Mouse (Mus musculus): ENCODE data around the gene Prtg. TPM values are rescaled to one million over a fixed set of nuclear protein-coding genes. Genes with fewer than 3 reads are reported as not detected.

Prtg gene
- polyA plus RNA-seq, 1 experiment = not detected

GRCm38 (mm10) chr9:72961346-72961745 is 154.7 kb downstream of the Prtg start:
- no peak overlapping the region for H3K27ac ChIP-seq (ENCODE audit: insufficient read depth, low read depth, low read length)
- no peak overlapping the region for H3K4me3 ChIP-seq (ENCODE audit: insufficient read depth, low read depth, low read length)
- no peaks in the 10 kb centered on the region for H3K4me1 ChIP-seq (ENCODE audit: control insufficient read depth, insufficient read depth, low read length)
- 83% methylated on average over 8 of the region's 8 CpGs for WGBS
- no peak for TF ChIP-seq POLR2A (IDR thresholded peaks at IDR 0.05; ENCODE audit: insufficient read depth, low read depth, low read length)
- TF ChIP-seq CTCF (IDR thresholded peaks at IDR 0.05; ENCODE audit: insufficient read depth, low read depth, low read length) = no peak

DNA sequence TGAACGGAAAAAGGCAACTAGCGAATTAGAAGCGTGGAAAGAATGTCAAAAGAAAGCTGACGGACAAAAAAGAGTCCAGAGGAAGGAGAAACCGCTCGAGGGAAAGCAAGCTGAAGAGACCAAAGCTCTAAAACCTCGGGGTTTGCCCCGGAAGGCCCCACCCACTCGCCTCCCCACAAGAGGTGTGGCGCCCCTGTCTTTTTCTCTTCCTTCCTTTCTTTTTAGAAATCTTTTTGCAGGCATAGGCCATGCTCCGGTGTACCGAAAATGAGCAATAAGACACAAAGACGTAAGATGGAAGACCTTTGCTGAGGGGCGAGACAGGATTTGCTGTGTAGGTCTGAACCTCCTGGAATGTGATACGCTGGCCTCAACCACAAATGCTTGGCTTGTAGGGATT is 155.3 kb downstream of the Prtg start:
- Histone ChIP-seq H3K4me3 (ENCODE audit: insufficient read depth, low read depth, low read length) (no peak overlapping the region), H3K4me1 (ENCODE audit: control insufficient read depth, insufficient read depth, low read length) (no peaks in the 10 kb centered on the region), H3K27ac (ENCODE audit: insufficient read depth, low read depth, low read length) (no peak overlapping the region)
- 80% methylated on average over 15 of the region's 15 CpGs for WGBS
- TF ChIP-seq POLR2A (IDR thresholded peaks at IDR 0.05; ENCODE audit: insufficient read depth, low read depth, low read length) (no peak), CTCF (IDR thresholded peaks at IDR 0.05; ENCODE audit: insufficient read depth, low read depth, low read length) (no peak)

Other genes starting within 250 kb of the Prtg start
- 216 and 232 TPM in 2 replicates for gene Nedd4, start 144.5 kb upstream of the Prtg start, polyA plus RNA-seq (2012; ENCODE audit: insufficient read depth, insufficient read length, low replicate concordance, missing spikeins)
- not detected in 2 replicates for gene Pygo1, start 118.8 kb downstream of the Prtg start, polyA plus RNA-seq (2012; ENCODE audit: insufficient read depth, insufficient read length, low replicate concordance, missing spikeins)
- gene Dyx1c1, start 151.9 kb downstream of the Prtg start, polyA plus RNA-seq (2012; ENCODE audit: insufficient read depth, insufficient read length, low replicate concordance, missing spikeins) = not detected in 2 replicates
- gene Gm44503, start 152.0 kb downstream of the Prtg start, polyA plus RNA-seq (2012; ENCODE audit: insufficient read depth, insufficient read length, low replicate concordance, missing spikeins) = not detected in 2 replicates
- gene Ccpg1os, start 178.5 kb downstream of the Prtg start, polyA plus RNA-seq (2012; ENCODE audit: insufficient read depth, insufficient read length, low replicate concordance, missing spikeins) = not detected in 2 replicates
- not detected in 2 replicates for gene Ccpg1, start 178.6 kb downstream of the Prtg start, polyA plus RNA-seq (2012; ENCODE audit: insufficient read depth, insufficient read length, low replicate concordance, missing spikeins)
- not detected in 2 replicates for gene Pigb, start 233.5 kb downstream of the Prtg start, polyA plus RNA-seq (2012; ENCODE audit: insufficient read depth, insufficient read length, low replicate concordance, missing spikeins)
- not detected in 2 replicates for gene Rab27a, start 238.0 kb downstream of the Prtg start, polyA plus RNA-seq (2012; ENCODE audit: insufficient read depth, insufficient read length, low replicate concordance, missing spikeins)